Mouse (Mus musculus) effector memory CD4-positive, alpha-beta T cell, adult 7 months (primary cell): ENCODE measurements around the gene Ankrd60. TPM values are rescaled to one million over a fixed set of nuclear protein-coding genes. Genes with fewer than 3 reads are reported as not detected.

ENCODE experiments used
- polyA plus RNA-seq: library from polyadenylated mRNA; unstranded; fragments of 100-300 nt; shearing (Covaris generic); gene quantifications from one replicate; pipeline ENCODE4 v1.2.1, GENCODE M21; 2017

Gene Ankrd60
- polyA plus RNA-seq = not detected

DNA sequence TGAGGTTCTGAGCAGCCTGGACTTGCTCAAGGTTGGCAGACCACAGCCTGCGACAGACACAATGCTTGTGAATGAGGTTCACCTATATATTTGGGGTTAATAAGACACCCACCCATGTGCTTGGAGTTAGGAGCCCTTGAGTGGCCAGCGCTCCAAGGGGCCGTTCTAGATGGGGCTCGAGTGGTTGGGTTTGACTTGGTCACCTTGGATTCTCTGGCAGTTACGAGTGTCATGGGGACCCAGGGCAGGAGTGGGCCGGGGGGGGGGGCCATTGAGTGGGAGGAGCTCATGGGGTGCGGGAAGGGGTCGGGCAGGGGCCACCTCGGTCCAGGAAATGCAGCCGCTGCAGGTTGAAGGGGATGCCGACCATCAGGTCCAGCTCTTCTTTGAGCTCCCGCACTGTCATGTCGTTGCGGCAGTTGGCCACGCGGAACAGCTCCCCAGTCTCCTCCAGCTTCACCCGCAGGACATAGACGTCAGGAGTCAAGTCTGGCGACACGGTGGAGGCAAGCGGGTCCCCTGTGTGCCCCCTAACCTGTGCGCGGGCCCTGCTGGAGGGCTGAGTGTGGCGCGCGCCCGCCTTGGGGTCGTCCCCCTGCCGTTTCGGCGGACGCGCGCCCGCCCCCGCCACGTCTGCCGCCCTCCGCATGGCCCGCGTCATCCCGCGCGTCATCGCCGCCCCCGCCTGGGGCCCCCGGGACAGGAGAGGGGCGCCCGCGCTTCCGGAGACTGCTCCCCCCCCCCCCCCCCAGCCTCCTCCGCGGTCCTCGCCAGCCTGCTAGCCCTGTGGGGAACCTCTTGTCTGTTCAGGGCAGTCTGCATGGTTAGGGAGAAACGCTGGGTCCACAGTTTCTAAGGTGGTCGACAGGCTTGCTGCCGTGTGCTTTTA is at the start of gene Ankrd60:
Gene Ankrd60, minus strand, starts transcription at position 697 of the 889 bp plus-strand sequence.

DNA sequence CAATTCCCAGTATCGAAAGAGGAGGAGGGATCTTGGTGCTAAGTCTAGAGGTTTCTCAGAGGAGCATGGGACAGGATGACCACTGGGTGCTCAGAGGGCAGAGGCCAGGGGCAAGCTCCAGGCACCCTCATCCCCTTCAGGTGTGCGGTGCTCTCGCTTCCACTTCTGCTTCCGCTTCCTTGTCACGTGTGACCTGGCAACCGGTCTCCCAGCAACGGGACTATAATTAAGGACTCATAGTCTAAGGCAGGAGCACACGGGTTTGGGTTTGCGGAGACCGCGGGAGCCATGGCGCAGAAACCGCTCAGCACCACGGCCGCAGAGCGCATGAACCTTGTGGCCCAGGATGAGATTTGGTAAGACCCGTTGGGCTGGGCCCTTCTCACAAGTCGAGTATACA is 55.8 kb downstream of the Ankrd60 start, which contains the start of gene 1700021F07Rik:
Gene 1700021F07Rik, plus strand, starts transcription at position 211 of the 400 bp plus-strand sequence.

Other genes starting within 250 kb of the Ankrd60 start
- gene 1700021F07Rik, start 55.8 kb downstream of the Ankrd60 start, polyA plus RNA-seq = not detected
- 51.7 TPM for gene Rab22a, start 81.4 kb upstream of the Ankrd60 start, polyA plus RNA-seq
- 0.57 TPM for gene 1700010B08Rik, start 141.1 kb upstream of the Ankrd60 start, polyA plus RNA-seq
- gene Vapb, start 159.1 kb upstream of the Ankrd60 start, polyA plus RNA-seq = 31.5 TPM